Mouse (Mus musculus): Measurements from ENCODE around the gene Vmn2r26. TPM values are rescaled to one million over a fixed set of nuclear protein-coding genes. Genes with fewer than 3 reads are reported as not detected.

Gene Vmn2r26
- polyA plus RNA-seq (2015; fragmentation: Nextera tagmentation; extraction: Ambion mirVana): not detected in 2 replicates

DNA sequence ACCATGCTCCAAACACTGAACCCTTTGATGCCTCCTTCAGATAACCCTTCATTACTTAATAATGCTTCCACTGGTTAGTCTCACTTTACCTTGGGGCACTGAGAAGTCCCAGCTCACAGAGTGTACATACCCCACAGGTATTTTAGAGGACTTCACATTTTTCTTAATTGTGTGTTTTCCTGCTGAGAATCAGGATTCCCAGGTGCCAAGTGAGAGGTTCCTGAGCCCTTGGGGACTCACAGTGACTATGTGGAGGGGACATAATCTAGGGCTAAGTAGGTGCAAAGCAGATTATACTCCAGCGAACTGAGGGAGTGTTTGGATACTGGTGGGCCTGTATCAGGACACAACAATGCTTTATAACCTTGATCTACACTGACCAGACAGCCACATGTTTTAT lies at the start of gene Vmn2r26:
Vmn2r26 (plus strand) TSS at position 301 of the 400 bp plus-strand sequence.

Other genes with a start within 250 kb of the Vmn2r26 start
- not detected in 2 replicates for gene Vmn2r24, start 245.7 kb upstream of the Vmn2r26 start, polyA plus RNA-seq (2015; fragmentation: Nextera tagmentation; extraction: Ambion mirVana)
- not detected in 2 replicates for gene Vmn2r25, start 171.1 kb upstream of the Vmn2r26 start, polyA plus RNA-seq (2015; fragmentation: Nextera tagmentation; extraction: Ambion mirVana)
- gene Vmn2r27, start 207.3 kb downstream of the Vmn2r26 start, polyA plus RNA-seq (2015; fragmentation: Nextera tagmentation; extraction: Ambion mirVana): not detected in 2 replicates